Mouse (Mus musculus) frontal cortex, adult (tissue): ENCODE measurements at regions not wholly inside any gene's neighbourhood (a gene's known extent, or its start where the extent isn't known, plus 50 kb on each side); places are given as distances from the start of the nearest gene placed in this dataset.
"Not testable (repeated sequence)": the region's sequence is repeated elsewhere in the genome, so short reads cannot be mapped to it uniquely, and the experiment has no call there.

Experiments used
- ATAC-seq: cut with Nextera tagmentation; 2 replicates; pipeline ENCODE4 v1.9.2; 2017; ENCODE audit warnings: mild to moderate bottlenecking, moderate library complexity, mixed read lengths; ENCODE audit not compliant: low TSS enrichment

- not testable (repeated sequence) for ATAC-seq
These were observed 126.3 kb upstream of the Thpo start for GRCm38 (mm10) chr16:20860606-20861005.

DNA sequence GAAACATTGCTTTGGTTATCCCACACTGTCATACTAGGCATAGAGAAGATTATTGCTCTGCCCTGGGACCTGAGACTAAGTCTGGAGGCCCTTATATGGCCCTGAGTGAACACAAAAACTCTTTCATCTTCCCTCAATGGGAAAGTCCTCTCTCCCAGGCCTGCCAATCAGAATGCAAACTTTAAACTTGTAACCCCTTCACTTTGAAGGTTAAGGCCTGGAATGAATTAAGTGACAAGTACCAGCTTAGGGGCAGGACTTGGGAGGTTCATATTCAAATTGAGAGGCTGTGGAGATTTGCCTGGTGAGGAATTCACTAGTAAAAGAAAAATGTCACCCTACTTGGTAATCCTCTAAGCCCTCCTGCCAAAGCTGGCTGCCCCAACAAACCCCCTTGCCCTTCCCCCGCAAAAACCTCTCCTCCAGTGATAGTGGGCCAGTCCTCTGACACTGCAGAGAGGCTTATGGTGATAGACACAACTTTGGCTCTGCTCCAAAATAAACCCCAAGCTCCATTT lies 120.4 kb upstream of the Thpo start:
- ATAC-seq = no peak

GRCm38 (mm10) chr16:20838151-20838550 lies 103.8 kb upstream of the Thpo start:
- ATAC-seq = no peak

DNA sequence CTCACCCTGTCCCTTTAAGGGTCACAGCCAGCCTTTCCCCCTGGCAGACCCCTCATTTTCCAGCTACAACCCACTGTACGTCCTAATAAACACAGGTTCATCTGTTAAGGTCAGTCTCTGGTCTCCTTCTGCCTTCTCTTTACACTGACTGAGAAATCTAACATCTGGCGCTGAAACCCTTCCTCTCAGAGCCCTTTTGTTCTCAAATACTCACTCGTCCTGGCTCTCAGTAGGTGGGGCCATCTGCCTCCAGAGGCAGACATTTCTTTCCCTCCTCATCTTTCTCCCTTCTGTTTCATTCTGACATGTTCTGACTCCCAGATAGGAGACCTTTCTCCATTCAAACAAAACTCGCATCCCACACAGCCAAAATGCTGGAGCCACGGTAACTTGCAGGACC lies 102.6 kb upstream of the Thpo start:
- ATAC-seq = no peak

DNA sequence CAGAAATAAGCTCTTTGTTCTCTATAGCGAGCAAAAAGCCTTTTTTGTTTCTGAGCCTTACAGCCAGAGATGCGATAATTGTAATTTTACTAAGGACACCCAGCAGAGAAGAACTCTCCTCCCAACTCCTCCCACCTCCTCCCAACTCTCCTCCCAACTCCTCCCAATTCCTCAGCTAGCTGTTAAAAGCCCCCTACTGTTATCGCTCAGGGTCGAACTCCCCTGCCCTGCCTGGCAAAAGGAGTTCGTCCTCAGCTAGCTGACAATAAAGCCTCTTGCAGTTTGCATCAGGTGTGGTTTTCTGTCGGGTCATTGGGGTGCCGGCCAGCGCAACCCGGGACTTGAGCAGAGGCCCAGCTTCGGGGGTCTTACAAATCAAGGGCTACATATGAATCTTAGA lies 99.5 kb upstream of the Thpo start:
- ATAC-seq = not testable (repeated sequence)

GRCm38 (mm10) chr16:20833301-20833700 lies 99.0 kb upstream of the Thpo start:
- no peak for ATAC-seq

- no peak for ATAC-seq
These were observed 95.6 kb upstream of the Thpo start for GRCm38 (mm10) chr16:20829732-20830435.

DNA sequence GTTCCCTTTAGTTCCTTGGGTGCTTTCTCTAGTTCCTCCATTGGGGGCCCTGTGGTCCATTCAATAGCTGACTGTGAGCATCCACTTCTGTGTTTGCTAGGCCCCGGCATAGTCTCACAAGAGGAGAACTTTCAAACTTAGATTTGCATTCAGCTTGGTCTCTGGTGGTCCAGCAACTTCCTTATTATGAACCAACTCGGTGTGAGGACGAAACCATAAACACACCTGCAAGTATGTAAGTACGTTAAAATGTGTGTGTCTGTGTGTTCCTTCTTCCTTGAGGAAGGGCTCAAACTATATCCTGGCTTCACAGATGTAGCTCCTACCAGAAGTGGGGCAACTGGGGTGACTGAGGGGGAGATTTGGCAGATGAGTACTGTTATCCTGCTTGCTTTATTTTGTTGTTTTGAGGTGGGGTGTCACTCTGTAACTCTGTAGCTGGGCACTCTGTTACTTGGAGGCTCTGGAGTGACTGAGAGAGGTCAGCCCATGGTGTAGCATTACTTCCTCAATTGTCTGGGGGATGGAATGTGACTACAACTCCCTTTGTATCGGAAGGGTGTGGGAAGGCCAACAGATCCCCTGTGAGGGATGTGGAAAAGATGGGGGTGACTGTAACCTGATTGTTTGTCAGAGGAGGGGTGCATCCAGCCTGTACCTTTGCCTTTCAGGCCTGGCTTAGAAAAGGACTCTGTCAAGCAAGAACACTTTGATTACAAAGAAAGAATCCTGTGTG lies 94.9 kb upstream of the Thpo start:
- no peak for ATAC-seq

- peak; percentile 93 for ATAC-seq
These were observed 89.9 kb upstream of the Thpo start for GRCm38 (mm10) chr16:20824226-20824625.

DNA sequence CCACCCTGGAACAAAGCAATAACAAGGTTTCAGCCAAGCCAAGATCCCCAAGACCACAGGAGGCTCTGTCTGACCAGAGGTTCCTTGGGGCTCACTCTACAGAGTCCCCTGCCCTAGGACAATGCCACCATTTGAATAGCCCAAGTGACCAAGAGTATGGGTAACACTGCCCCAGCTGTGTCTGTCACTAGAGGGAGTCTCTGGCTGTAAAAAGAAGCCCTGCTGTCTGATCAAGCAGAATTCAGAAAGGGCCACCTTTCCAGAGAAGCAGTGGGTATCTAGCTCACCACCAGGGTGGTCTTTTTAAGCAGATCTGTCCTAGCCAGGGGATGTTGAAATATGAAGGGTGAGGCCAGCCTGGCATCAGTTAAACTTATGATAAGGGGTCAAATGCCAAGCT lies 86.6 kb upstream of the Thpo start:
- peak; percentile 27; the same call in 1 of the 2 replicates for ATAC-seq

DNA sequence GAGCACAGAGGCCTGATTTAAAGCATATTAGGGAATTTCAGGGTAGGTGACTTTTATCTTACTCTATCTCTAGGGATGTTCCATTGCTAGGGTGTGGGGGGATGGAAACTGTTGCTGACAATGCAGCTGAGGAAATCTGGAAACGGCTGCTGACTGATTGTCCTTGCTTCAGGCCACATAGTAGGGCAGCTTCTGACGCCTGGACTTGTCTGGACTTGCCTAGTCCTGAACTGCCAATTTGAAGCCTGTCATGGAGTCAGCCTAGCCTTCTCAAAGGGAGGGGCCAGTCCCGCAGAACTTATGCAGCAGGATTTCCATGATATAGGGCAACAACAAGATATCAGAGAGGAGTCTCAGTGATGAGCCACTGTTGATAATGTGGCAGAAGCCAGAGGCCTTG lies 85.3 kb upstream of the Thpo start:
- no peak for ATAC-seq

- ATAC-seq = no peak
These were observed 84.4 kb upstream of the Thpo start for GRCm38 (mm10) chr16:20818711-20819189.

DNA sequence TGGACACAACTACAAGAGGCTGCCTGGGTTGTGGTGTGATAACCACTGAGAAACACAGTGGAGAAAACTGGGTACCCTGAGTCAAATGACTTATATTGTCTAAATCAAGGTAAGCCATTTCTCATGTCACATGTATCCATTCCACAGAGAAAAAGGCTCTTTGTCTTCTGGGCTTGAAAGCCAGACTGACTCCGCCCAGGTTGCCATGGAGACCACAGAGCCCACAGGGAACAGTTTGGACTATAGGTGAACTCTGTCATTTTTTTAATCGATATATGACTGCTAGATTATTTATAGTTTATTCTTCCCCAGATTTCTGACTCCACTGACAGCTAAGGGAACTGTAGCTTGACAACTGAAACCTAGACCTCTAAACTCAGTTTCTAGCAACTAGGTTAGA lies 80.7 kb upstream of the Thpo start:
- no peak for ATAC-seq

DNA sequence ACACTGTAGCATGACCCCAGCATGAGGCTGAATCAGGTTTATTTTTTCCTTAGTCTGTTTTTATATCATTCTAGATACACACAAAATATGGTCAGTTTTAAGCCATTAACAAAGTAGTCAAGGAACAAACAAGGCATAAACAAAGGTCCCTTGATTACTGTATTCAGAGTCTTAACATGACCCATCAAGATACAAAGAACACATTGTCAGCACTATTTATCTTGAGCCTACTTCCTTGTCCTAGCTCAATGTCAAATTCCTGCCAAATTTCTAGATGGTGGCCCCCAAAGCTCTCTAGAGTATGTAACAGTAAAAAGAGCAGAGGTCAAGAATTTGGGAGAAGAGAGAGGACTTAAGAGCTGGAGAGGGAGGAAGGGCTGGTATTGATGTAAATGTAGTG lies 79.9 kb upstream of the Thpo start:
- no peak for ATAC-seq

DNA sequence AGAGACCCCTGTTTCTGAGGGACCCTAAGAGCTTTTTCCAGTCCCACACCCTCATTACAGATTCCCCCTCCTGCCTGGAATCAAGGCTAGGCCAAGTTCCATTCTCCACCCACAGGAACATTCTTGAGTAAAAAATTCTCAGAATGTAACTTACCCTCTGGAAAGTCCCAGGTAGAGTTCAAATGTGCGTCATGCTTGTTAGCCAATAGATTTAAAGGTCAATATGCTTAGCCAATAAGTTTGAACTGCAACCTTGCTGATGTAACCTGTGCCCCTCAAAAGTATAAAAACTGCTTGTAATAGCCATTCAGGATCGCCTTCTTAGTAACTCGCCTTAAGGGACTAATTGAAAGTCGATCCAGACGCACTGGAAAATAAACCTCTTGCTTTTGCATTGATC lies 77.7 kb upstream of the Thpo start:
- not testable (repeated sequence) for ATAC-seq

DNA sequence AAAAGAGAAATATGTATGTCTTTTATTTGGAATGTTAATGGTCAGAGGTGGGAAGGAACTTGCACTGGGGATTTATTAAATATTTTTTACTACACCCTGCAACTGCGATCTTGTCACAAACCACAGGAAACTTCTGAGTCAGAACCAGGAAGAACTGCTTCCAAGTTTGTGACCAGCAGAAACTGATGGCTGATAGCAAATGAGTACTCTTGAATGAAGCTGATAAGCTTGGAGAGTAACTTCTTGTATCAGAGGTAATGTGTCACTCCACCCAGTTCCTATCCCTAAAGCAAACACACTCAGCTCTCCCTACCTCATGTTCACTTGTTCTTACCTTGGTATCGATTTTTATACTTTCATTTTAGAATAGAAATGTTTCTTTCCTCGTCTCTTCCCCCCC lies 76.0 kb upstream of the Thpo start:
- ATAC-seq = no peak

- no peak for ATAC-seq
These were observed 74.0 kb upstream of the Thpo start for GRCm38 (mm10) chr16:20808263-20808662.

GRCm38 (mm10) chr16:20806739-20807138 lies 72.4 kb upstream of the Thpo start:
- ATAC-seq = no peak

GRCm38 (mm10) chr16:20805793-20806192 lies 71.5 kb upstream of the Thpo start:
- no peak for ATAC-seq

GRCm38 (mm10) chr16:20805086-20805485 lies 70.8 kb upstream of the Thpo start:
- ATAC-seq = peak; percentile 22; the same call in 1 of the 2 replicates

DNA sequence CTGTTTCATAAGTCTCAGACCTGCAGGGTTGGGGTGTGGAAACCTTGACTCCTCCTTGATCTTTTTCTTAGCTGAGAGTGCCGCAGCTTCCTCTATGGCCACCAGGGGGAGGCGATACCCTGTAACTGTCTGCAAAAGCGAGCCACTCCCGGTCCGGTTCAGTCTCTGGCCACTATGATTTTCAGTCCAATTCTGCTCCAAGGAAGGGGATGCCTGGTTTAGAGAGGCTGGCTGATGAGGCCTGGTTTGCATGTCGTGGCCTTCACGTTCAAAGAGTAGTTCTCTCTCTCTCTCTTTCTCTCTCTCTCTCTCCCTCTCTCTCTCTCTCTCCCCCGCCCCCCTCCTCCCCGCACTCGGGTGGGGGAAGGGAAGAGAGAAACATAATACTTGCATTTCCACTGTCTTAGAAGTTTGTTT lies 70.3 kb upstream of the Thpo start:
- ATAC-seq = peak; percentile 97

DNA sequence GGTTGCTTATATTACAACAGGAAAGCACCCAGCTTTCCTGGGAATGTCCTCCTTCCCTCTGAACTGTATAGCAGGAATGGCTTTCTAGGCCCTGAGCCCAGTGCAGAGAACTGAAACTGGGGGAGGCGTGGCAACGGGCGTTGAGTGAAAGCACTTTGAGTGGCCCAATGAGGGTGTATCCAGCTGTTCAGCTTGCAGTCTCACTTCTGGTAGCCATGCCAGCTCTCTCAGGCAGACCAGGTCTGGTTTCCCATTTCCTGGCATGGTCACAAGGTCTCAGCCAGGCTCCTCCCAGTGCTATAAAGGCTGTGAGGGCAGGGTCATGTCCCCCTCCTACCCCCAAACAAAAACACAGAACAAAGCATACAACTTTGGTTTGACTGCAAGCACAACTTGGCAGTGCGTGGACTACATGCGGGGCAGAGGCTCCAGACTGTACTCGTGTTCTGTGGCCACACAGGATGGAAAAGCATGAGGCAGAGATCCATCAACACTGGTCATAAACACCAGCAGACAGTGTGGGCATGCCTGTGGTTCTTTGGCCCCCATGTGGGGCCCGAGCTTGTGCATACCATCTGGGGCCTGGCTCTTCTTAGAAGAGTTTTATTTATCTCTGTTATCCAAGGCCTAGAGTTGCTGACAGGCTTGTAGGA lies 69.1 kb upstream of the Thpo start:
- no peak for ATAC-seq

DNA sequence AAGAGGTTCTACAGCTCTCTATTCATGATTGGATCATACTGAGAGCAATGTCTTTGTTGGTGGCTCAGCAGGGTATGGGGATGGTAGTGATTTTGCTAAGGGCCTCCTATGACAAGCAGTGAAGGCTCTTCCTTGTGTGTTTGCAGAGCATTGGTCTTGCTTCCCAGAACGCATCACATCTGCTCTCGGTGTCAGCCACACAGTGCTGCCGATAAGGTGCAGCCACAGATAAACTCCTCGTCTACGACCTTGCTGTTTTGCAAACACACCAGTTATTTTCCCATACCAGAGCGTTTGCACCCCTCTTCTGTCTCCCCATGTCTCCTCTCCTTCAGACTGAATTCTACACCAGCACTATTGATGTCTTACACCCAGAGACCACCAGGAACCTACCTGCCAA lies 68.4 kb upstream of the Thpo start:
- no peak for ATAC-seq
